Mouse (Mus musculus): ENCODE results near the gene Fam151b. TPM values are rescaled to one million over a fixed set of nuclear protein-coding genes. Genes with fewer than 3 reads are reported as not detected.

The Fam151b gene
- 3.5 TPM for total RNA-seq (2023)

DNA sequence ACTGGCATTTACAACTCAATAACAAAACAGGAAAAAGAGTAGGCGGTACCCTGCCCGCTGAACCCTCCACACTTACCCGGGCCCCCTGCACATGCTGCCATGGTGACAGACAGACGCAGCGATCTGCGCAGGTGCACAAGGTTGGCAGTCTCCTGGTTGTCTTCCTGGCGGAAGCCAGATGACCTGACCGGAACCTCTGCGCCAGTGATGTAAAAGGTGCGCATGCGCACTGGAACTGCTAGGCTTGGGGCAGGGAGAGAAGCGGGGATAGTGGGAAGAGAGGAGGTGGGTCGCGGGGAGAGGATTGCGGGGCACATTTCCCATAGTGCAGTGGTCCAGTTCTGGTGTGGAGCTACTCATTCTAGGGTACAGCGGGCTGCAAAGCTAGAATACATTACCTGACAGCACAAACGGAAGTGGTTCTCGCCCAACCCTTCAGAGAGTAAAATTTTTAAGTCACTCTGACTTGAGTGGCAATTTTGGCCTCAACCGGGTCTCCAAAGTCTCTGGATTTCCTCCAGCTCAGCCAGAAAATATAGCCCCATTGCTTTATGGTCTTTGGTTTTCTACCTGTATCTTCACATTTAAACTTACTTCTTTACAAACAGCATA lies at the start of gene Fam151b:
Fam151b (minus strand) TSS at position 164 of the 612 bp plus-strand sequence.

DNA sequence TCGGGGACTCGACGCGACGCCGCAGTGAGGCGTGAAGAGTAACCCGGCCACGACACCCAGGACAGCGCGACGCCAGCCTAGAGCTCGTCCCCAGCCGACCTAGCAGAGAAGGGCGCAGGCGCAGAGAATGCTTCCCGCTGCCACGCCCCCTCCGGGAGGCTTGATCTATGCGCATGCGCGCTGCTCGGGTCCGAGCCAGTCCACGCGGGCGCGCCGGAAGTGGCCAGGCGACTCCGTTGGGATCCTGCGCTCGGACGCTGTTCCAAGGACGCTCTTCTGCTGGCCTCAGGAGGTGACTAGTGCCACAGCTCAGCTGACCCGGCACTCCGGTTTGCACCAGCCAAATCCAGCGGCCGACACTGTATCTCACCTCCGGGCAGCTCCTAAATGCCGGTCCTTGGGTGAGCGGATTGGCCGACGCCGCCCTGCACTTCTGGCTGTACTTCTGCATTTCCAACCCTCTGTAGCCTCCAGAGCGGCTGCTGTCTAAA lies 47.0 kb upstream of the Fam151b start, which contains the start of gene Zfyve16:
Zfyve16 (minus strand) TSS at position 148 of the 491 bp plus-strand sequence.

DNA sequence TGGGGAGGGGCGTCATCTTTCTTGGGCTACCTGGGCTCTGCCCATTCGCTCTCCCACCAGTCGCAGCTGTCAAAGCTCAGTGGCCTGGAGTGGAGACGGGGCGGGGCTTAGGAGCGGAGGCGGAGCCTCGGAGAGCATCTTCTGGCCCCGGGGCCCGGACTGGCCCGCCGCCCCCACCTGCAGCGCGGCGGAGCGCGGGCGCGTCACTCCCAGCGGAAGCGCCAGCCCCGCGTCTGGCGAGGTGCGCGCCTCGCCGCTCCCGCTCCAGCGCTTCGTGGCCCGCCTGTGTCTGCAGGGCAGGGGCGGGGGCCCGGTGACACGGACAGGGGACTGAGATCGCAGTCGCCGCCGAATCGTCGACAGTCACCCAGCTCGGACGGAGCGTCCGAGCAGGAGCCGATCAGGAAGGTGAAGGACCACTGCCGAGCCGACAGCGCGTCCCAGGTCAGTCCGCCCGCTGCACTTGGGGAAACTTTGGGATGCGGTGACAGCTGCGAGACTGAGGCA lies 58.0 kb downstream of the Fam151b start, which contains the start of gene Ankrd34b:
Ankrd34b (plus strand) TSS at position 139 of the 507 bp plus-strand sequence.

Other genes with a start within 250 kb of the Fam151b start
- not detected for gene Gm20379, start 178.0 kb downstream of the Fam151b start, total RNA-seq (2023)
- gene Dhfr, start 129.3 kb downstream of the Fam151b start, total RNA-seq (2023) = 1.3 TPM
- gene Msh3, start 129.0 kb downstream of the Fam151b start, total RNA-seq (2023) = 49.0 TPM
- gene Ankrd34b, start 58.1 kb downstream of the Fam151b start, total RNA-seq (2023) = not detected
- gene Zfyve16, start 46.9 kb upstream of the Fam151b start, total RNA-seq (2023) = 28.4 TPM
- not detected for gene Spz1, start 92.2 kb upstream of the Fam151b start, total RNA-seq (2023)
- gene Serinc5, start 127.1 kb upstream of the Fam151b start, total RNA-seq (2023) = 18.9 TPM

Data from CD4-positive naive resting alpha-beta T cell, adult 57 days (primary cell).